Mouse (Mus musculus): ENCODE measurements at regions not wholly inside any gene's neighbourhood (a gene's known extent, or its start where the extent isn't known, plus 50 kb on each side); places are given as distances from the start of the nearest gene placed in this dataset.

- no peaks in the 10 kb centered on the region for H3K36me3 ChIP-seq (ENCODE audit: control insufficient read depth, insufficient read depth, low read length)
Observed at GRCm38 (mm10) chr14:58678126-58678656, 464.5 kb downstream of the 1700129C05Rik start.

GRCm38 (mm10) chr14:58675146-58675545, 467.5 kb downstream of the 1700129C05Rik start:
- H3K4me3 ChIP-seq (ENCODE audit: low read length), result no peak overlapping the region
- H3K27me3 ChIP-seq (replicated peaks; ENCODE audit: control insufficient read depth, insufficient read depth, low read length), result no peaks in the 10 kb centered on the region
- 86% methylated on average over 3 of the region's 3 CpGs for WGBS
- H3K27ac ChIP-seq (ENCODE audit: low read length), result no peak overlapping the region
- ATAC-seq, result no peak
- H3K36me3 ChIP-seq (ENCODE audit: control insufficient read depth, insufficient read depth, low read length), result no peaks in the 10 kb centered on the region
- no peak overlapping the region for H3K9ac ChIP-seq (ENCODE audit: low read depth, low read length)
- H3K9me3 ChIP-seq (ENCODE audit: control insufficient read depth, low read length), result no peaks in the 10 kb centered on the region
- H3K4me2 ChIP-seq (ENCODE audit: low read depth, low read length), result no peak overlapping the region
- H3K4me1 ChIP-seq (ENCODE audit: control insufficient read depth, insufficient read depth, low read length), result no peaks in the 10 kb centered on the region

More at GRCm38 (mm10) chr14:58678126-58678656, 464.5 kb downstream of the 1700129C05Rik start:
- Histone ChIP-seq H3K9ac (ENCODE audit: low read depth, low read length) (no peak overlapping the region), H3K4me2 (ENCODE audit: low read depth, low read length) (no peak overlapping the region), H3K9me3 (ENCODE audit: control insufficient read depth, low read length) (no peaks in the 10 kb centered on the region), H3K27ac (ENCODE audit: low read length) (no peak overlapping the region), H3K4me3 (ENCODE audit: low read length) (no peak overlapping the region), H3K4me1 (ENCODE audit: control insufficient read depth, insufficient read depth, low read length) (no peaks in the 10 kb centered on the region), H3K27me3 (replicated peaks; ENCODE audit: control insufficient read depth, insufficient read depth, low read length) (no peaks in the 10 kb centered on the region)
- no peak for ATAC-seq
- WGBS, result 32% methylated on average over 11 of the region's 11 CpGs

- no peak overlapping the region for H3K4me3 ChIP-seq (ENCODE audit: low read length)
- H3K27me3 ChIP-seq (replicated peaks; ENCODE audit: control insufficient read depth, insufficient read depth, low read length), result no peaks in the 10 kb centered on the region
- H3K27ac ChIP-seq (ENCODE audit: low read length), result no peak overlapping the region
- no peak overlapping the region for H3K9ac ChIP-seq (ENCODE audit: low read depth, low read length)
- no peak overlapping the region for H3K4me2 ChIP-seq (ENCODE audit: low read depth, low read length)
- H3K36me3 ChIP-seq (ENCODE audit: control insufficient read depth, insufficient read depth, low read length), result no peaks in the 10 kb centered on the region
- no peaks in the 10 kb centered on the region for H3K9me3 ChIP-seq (ENCODE audit: control insufficient read depth, low read length)
- WGBS, result 50% methylated on average over 1 of the region's 1 CpGs
- 0 out of 2 replicates have a peak, but pooled peaks cover 7% of the 10 kb centered on the region for H3K4me1 ChIP-seq (ENCODE audit: control insufficient read depth, insufficient read depth, low read length)
- no peak for ATAC-seq
Observed at GRCm38 (mm10) chr14:58663946-58664345, 478.7 kb downstream of the 1700129C05Rik start.

GRCm38 (mm10) chr14:58662601-58663000, 480.1 kb downstream of the 1700129C05Rik start:
- Histone ChIP-seq H3K4me3 (ENCODE audit: low read length) (no peak overlapping the region), H3K9me3 (ENCODE audit: control insufficient read depth, low read length) (no peaks in the 10 kb centered on the region), H3K4me1 (ENCODE audit: control insufficient read depth, insufficient read depth, low read length) (0 out of 2 replicates have a peak, but pooled peaks cover 7% of the 10 kb centered on the region), H3K27me3 (replicated peaks; ENCODE audit: control insufficient read depth, insufficient read depth, low read length) (no peaks in the 10 kb centered on the region), H3K4me2 (ENCODE audit: low read depth, low read length) (no peak overlapping the region), H3K36me3 (ENCODE audit: control insufficient read depth, insufficient read depth, low read length) (no peaks in the 10 kb centered on the region), H3K9ac (ENCODE audit: low read depth, low read length) (no peak overlapping the region), H3K27ac (ENCODE audit: low read length) (no peak overlapping the region)
- no peak for ATAC-seq
- 72% methylated on average over 5 of the region's 5 CpGs for WGBS

- Histone ChIP-seq H3K27ac (ENCODE audit: low read length) (no peak overlapping the region), H3K4me1 (ENCODE audit: control insufficient read depth, insufficient read depth, low read length) (peaks cover 7% of the 10 kb centered on the region; the same call in 1 of the 2 replicates), H3K27me3 (replicated peaks; ENCODE audit: control insufficient read depth, insufficient read depth, low read length) (no peaks in the 10 kb centered on the region), H3K9ac (ENCODE audit: low read depth, low read length) (no peak overlapping the region), H3K4me3 (ENCODE audit: low read length) (no peak overlapping the region), H3K4me2 (ENCODE audit: low read depth, low read length) (no peak overlapping the region), H3K36me3 (ENCODE audit: control insufficient read depth, insufficient read depth, low read length) (no peaks in the 10 kb centered on the region), H3K9me3 (ENCODE audit: control insufficient read depth, low read length) (no peaks in the 10 kb centered on the region)
- no peak; the same call in 1 of the 2 replicates for ATAC-seq
- 46% methylated on average over 3 of the region's 3 CpGs for WGBS
Observed at GRCm38 (mm10) chr14:58661416-58661815, 481.3 kb downstream of the 1700129C05Rik start.

GRCm38 (mm10) chr14:58657263-58657662, 485.4 kb downstream of the 1700129C05Rik start:
- H3K4me2 ChIP-seq (ENCODE audit: low read depth, low read length), result no peak overlapping the region
- peaks cover 4% of the 10 kb centered on the region; the same call in 1 of the 2 replicates for H3K4me1 ChIP-seq (ENCODE audit: control insufficient read depth, insufficient read depth, low read length)
- ATAC-seq, result no peak
- no peak overlapping the region for H3K9ac ChIP-seq (ENCODE audit: low read depth, low read length)
- H3K27ac ChIP-seq (ENCODE audit: low read length), result no peak overlapping the region
- no peaks in the 10 kb centered on the region for H3K9me3 ChIP-seq (ENCODE audit: control insufficient read depth, low read length)
- H3K27me3 ChIP-seq (replicated peaks; ENCODE audit: control insufficient read depth, insufficient read depth, low read length), result no peaks in the 10 kb centered on the region
- no peak overlapping the region for H3K4me3 ChIP-seq (ENCODE audit: low read length)
- no peaks in the 10 kb centered on the region for H3K36me3 ChIP-seq (ENCODE audit: control insufficient read depth, insufficient read depth, low read length)
- WGBS, result 58% methylated on average over 2 of the region's 2 CpGs

- Histone ChIP-seq H3K9me3 (ENCODE audit: control insufficient read depth, low read length) (no peaks in the 10 kb centered on the region), H3K27me3 (replicated peaks; ENCODE audit: control insufficient read depth, insufficient read depth, low read length) (no peaks in the 10 kb centered on the region), H3K4me1 (ENCODE audit: control insufficient read depth, insufficient read depth, low read length) (peaks cover 4% of the 10 kb centered on the region; the same call in 1 of the 2 replicates), H3K27ac (ENCODE audit: low read length) (no peak overlapping the region), H3K36me3 (ENCODE audit: control insufficient read depth, insufficient read depth, low read length) (no peaks in the 10 kb centered on the region), H3K4me2 (ENCODE audit: low read depth, low read length) (no peak overlapping the region), H3K9ac (ENCODE audit: low read depth, low read length) (no peak overlapping the region), H3K4me3 (ENCODE audit: low read length) (no peak overlapping the region)
- WGBS, result 20% methylated on average over 1 of the region's 1 CpGs
- ATAC-seq, result peak; percentile 46; the same call in 1 of the 2 replicates
Observed at GRCm38 (mm10) chr14:58656935-58657238, 485.8 kb downstream of the 1700129C05Rik start.

- 36% methylated on average over 4 of the region's 4 CpGs for WGBS
- no peak overlapping the region for H3K27ac ChIP-seq (ENCODE audit: low read length)
- no peak overlapping the region for H3K4me2 ChIP-seq (ENCODE audit: low read depth, low read length)
- no peak overlapping the region for H3K4me3 ChIP-seq (ENCODE audit: low read length)
- no peak for ATAC-seq
- H3K4me1 ChIP-seq (ENCODE audit: control insufficient read depth, insufficient read depth, low read length), result peaks cover under 1% of the 10 kb centered on the region; the same call in 1 of the 2 replicates
- H3K9ac ChIP-seq (ENCODE audit: low read depth, low read length), result no peak overlapping the region
- H3K9me3 ChIP-seq (ENCODE audit: control insufficient read depth, low read length), result no peaks in the 10 kb centered on the region
- no peaks in the 10 kb centered on the region for H3K27me3 ChIP-seq (replicated peaks; ENCODE audit: control insufficient read depth, insufficient read depth, low read length)
- no peaks in the 10 kb centered on the region for H3K36me3 ChIP-seq (ENCODE audit: control insufficient read depth, insufficient read depth, low read length)
Observed at GRCm38 (mm10) chr14:58656212-58656934, 486.3 kb downstream of the 1700129C05Rik start.

GRCm38 (mm10) chr14:58653026-58653425, 489.7 kb downstream of the 1700129C05Rik start:
- WGBS, result 100% methylated on average over 1 of the region's 1 CpGs

More at GRCm38 (mm10) chr14:58653026-58653425, 489.7 kb downstream of the 1700129C05Rik start:
- no peak overlapping the region for H3K4me3 ChIP-seq (ENCODE audit: low read length)
- H3K27me3 ChIP-seq (replicated peaks; ENCODE audit: control insufficient read depth, insufficient read depth, low read length), result no peaks in the 10 kb centered on the region
- H3K27ac ChIP-seq (ENCODE audit: low read length), result no peak overlapping the region
- no peak overlapping the region for H3K4me2 ChIP-seq (ENCODE audit: low read depth, low read length)
- no peaks in the 10 kb centered on the region for H3K9me3 ChIP-seq (ENCODE audit: control insufficient read depth, low read length)
- H3K36me3 ChIP-seq (ENCODE audit: control insufficient read depth, insufficient read depth, low read length), result no peaks in the 10 kb centered on the region
- ATAC-seq, result no peak
- H3K9ac ChIP-seq (ENCODE audit: low read depth, low read length), result no peak overlapping the region
- H3K4me1 ChIP-seq (ENCODE audit: control insufficient read depth, insufficient read depth, low read length), result no peaks in the 10 kb centered on the region; the same call in 1 of the 2 replicates
